Mouse (Mus musculus): ENCODE results near the gene Asap3. TPM values are rescaled to one million over a fixed set of nuclear protein-coding genes. Genes with fewer than 3 reads are reported as not detected.

Gene Asap3
- polyA plus RNA-seq, 1 experiment: 3.8 TPM

DNA sequence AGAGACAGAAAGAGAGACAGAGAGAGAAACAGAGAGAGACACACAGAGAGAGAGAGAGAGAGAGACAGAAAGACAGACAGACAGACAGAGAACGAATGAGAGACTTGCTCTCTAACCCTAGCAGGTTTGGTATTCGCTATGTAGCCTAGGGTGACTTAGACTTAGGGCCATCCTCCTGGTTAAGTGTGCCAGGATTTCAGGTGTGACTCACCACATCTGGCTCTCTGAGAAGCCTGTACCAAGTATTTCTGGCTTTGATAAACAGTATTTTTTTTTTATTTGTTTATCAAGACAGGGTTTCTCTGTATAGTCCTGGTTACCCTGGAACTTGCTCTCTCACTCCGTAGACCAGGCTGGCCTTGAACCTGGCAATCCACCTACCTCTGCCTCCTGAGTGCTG, 38.5 kb upstream of the Asap3 start:
- Histone ChIP-seq H3K36me3 (ENCODE audit: control insufficient read depth, insufficient read depth) (no peaks in the 10 kb centered on the region), H3K4me3 (ENCODE audit: insufficient read depth, poor library complexity, severe bottlenecking) (no peak overlapping the region), H3K79me2 (ENCODE audit: control insufficient read depth, insufficient read depth) (peaks cover 2% of the 10 kb centered on the region), H3K27me3 (ENCODE audit: control insufficient read depth, insufficient read depth, insufficient read length) (no peaks in the 10 kb centered on the region), H3ac (ENCODE audit: control insufficient read depth, insufficient read length, low read depth) (no peak overlapping the region), H3K79me3 (ENCODE audit: low read depth) (no peaks in the 10 kb centered on the region)
- TF ChIP-seq MYOD1 (IDR thresholded peaks at IDR 0.05; ENCODE audit: control insufficient read depth, insufficient read length, low read depth) (no peak), USF1 (IDR thresholded peaks at IDR 0.05; ENCODE audit: low read depth) (no peak), FOSL1 (IDR thresholded peaks at IDR 0.05; ENCODE audit: insufficient read depth, low read length, poor library complexity, severe bottlenecking) (no peak), MYOG (IDR thresholded peaks at IDR 0.05; ENCODE audit: control insufficient read depth, extremely low read depth, insufficient read length) (no peak), MAX (IDR thresholded peaks at IDR 0.05) (no peak), CTCF (IDR thresholded peaks at IDR 0.05; ENCODE audit: control insufficient read depth, insufficient read depth, insufficient read length) (no peak), CEBPB (IDR thresholded peaks at IDR 0.05; ENCODE audit: low read depth) (no peak)

GRCm38 (mm10) chr4:136170401-136170800, 35.8 kb upstream of the Asap3 start:
- Histone ChIP-seq H3K4me3 (ENCODE audit: insufficient read depth, poor library complexity, severe bottlenecking) (no peak overlapping the region), H3K79me2 (ENCODE audit: control insufficient read depth, insufficient read depth) (peaks cover 29% of the 10 kb centered on the region), H3K36me3 (ENCODE audit: control insufficient read depth, insufficient read depth) (peaks cover 4% of the 10 kb centered on the region), H3ac (ENCODE audit: control insufficient read depth, insufficient read length, low read depth) (no peak overlapping the region), H3K79me3 (ENCODE audit: low read depth) (peaks cover 19% of the 10 kb centered on the region), H3K27me3 (ENCODE audit: control insufficient read depth, insufficient read depth, insufficient read length) (no peaks in the 10 kb centered on the region)
- no peak for TF ChIP-seq CTCF (IDR thresholded peaks at IDR 0.05; ENCODE audit: control insufficient read depth, insufficient read depth, insufficient read length)
- TF ChIP-seq MAX (IDR thresholded peaks at IDR 0.05): no peak
- no peak for TF ChIP-seq MYOD1 (IDR thresholded peaks at IDR 0.05; ENCODE audit: control insufficient read depth, insufficient read length, low read depth)
- TF ChIP-seq FOSL1 (IDR thresholded peaks at IDR 0.05; ENCODE audit: insufficient read depth, low read length, poor library complexity, severe bottlenecking): no peak
- no peak for TF ChIP-seq USF1 (IDR thresholded peaks at IDR 0.05; ENCODE audit: low read depth)
- no peak for TF ChIP-seq CEBPB (IDR thresholded peaks at IDR 0.05; ENCODE audit: low read depth)
- TF ChIP-seq MYOG (IDR thresholded peaks at IDR 0.05; ENCODE audit: control insufficient read depth, extremely low read depth, insufficient read length): no peak

DNA sequence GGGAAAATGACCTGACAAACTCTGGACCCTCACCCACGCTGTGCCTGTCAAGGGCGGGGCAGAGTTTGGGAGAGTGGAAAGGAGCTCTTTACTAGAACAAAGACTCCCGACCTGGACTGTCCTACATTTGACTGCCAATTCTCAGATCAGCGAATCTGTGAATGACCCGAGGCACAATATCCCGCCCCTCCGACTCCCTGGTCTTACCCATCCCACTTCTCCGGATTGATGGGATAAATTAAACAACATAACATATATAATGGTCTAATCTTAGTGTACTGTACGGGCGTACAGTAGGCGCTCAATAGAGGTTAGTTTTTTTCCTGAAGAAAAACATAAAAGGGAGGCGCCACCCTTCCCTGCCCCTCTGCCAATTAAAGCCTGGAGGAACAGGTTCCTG, 34.7 kb upstream of the Asap3 start:
- Histone ChIP-seq H3K27me3 (ENCODE audit: control insufficient read depth, insufficient read depth, insufficient read length) (no peaks in the 10 kb centered on the region), H3ac (ENCODE audit: control insufficient read depth, insufficient read length, low read depth) (no peak overlapping the region), H3K79me3 (ENCODE audit: low read depth) (peaks cover 28% of the 10 kb centered on the region), H3K79me2 (ENCODE audit: control insufficient read depth, insufficient read depth) (peaks cover 39% of the 10 kb centered on the region), H3K4me3 (ENCODE audit: insufficient read depth, poor library complexity, severe bottlenecking) (no peak overlapping the region), H3K36me3 (ENCODE audit: control insufficient read depth, insufficient read depth) (peaks cover 12% of the 10 kb centered on the region)
- TF ChIP-seq USF1 (IDR thresholded peaks at IDR 0.05; ENCODE audit: low read depth) (no peak), FOSL1 (IDR thresholded peaks at IDR 0.05; ENCODE audit: insufficient read depth, low read length, poor library complexity, severe bottlenecking) (no peak), CEBPB (IDR thresholded peaks at IDR 0.05; ENCODE audit: low read depth) (no peak), MYOG (IDR thresholded peaks at IDR 0.05; ENCODE audit: control insufficient read depth, extremely low read depth, insufficient read length) (no peak), MYOD1 (IDR thresholded peaks at IDR 0.05; ENCODE audit: control insufficient read depth, insufficient read length, low read depth) (no peak), CTCF (IDR thresholded peaks at IDR 0.05; ENCODE audit: control insufficient read depth, insufficient read depth, insufficient read length) (no peak), MAX (IDR thresholded peaks at IDR 0.05) (no peak)

- H3K79me3 ChIP-seq (ENCODE audit: low read depth): peaks cover 28% of the 10 kb centered on the region
- H3K4me3 ChIP-seq (ENCODE audit: insufficient read depth, poor library complexity, severe bottlenecking): peak within 1 kb of the TSS; percentile 75
- H3ac ChIP-seq (ENCODE audit: control insufficient read depth, insufficient read length, low read depth): peak within 1 kb of the TSS; percentile 75
- peaks cover 12% of the 10 kb centered on the region for H3K36me3 ChIP-seq (ENCODE audit: control insufficient read depth, insufficient read depth)
- TF ChIP-seq MAX (IDR thresholded peaks at IDR 0.05) (no peak), CEBPB (IDR thresholded peaks at IDR 0.05; ENCODE audit: low read depth) (no peak)
- H3K79me2 ChIP-seq (ENCODE audit: control insufficient read depth, insufficient read depth): peaks cover 46% of the 10 kb centered on the region
- no peaks in the 10 kb centered on the region for H3K27me3 ChIP-seq (ENCODE audit: control insufficient read depth, insufficient read depth, insufficient read length)
These were observed 34.1 kb upstream of the Asap3 start, which contains the start of gene E2f2 for GRCm38 (mm10) chr4:136172011-136172541. E2f2 (plus strand) TSS chr4:136172394.

- peak overlapping the region; percentile 75 for H3ac ChIP-seq (ENCODE audit: control insufficient read depth, insufficient read length, low read depth)
- TF ChIP-seq MYOD1 (IDR thresholded peaks at IDR 0.05; ENCODE audit: control insufficient read depth, insufficient read length, low read depth): peak; percentile 29
- TF ChIP-seq USF1 (IDR thresholded peaks at IDR 0.05; ENCODE audit: low read depth): no peak
- no peaks in the 10 kb centered on the region for H3K27me3 ChIP-seq (ENCODE audit: control insufficient read depth, insufficient read depth, insufficient read length)
- H3K36me3 ChIP-seq (ENCODE audit: control insufficient read depth, insufficient read depth): peaks cover 12% of the 10 kb centered on the region
- peaks cover 47% of the 10 kb centered on the region for H3K79me2 ChIP-seq (ENCODE audit: control insufficient read depth, insufficient read depth)
- H3K4me3 ChIP-seq (ENCODE audit: insufficient read depth, poor library complexity, severe bottlenecking): peak overlapping the region; percentile 75
- peaks cover 28% of the 10 kb centered on the region for H3K79me3 ChIP-seq (ENCODE audit: low read depth)
These were observed 33.5 kb upstream of the Asap3 start for GRCm38 (mm10) chr4:136172542-136173209.

DNA sequence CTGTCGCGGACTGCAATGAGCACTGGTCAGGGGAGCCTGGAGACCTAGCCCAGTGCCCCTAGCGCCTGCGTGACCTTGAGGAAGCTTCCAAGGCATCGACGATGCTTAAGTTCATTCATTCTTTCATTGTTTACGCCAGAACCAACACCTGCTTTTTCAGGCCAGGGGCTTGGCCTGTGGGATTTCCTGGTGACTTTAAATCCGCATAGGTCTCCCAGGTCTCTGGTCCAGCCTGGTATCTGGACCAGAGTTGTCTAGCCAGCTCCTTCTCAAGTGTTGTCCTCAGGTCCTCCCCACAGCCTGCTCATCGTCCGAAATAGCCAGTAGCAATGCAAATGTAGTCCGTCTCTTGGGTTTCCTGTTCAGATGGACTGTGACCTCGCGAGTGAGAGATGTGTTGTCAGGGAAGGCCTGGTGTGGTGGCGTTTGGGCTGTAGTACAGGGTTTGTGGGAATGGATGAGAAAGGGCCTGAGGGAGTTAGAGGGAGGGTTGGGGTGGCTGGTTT, 32.9 kb upstream of the Asap3 start:
- peaks cover 47% of the 10 kb centered on the region for H3K79me2 ChIP-seq (ENCODE audit: control insufficient read depth, insufficient read depth)
- H3ac ChIP-seq (ENCODE audit: control insufficient read depth, insufficient read length, low read depth): peak overlapping the region; percentile 75
- H3K79me3 ChIP-seq (ENCODE audit: low read depth): peaks cover 28% of the 10 kb centered on the region
- peak overlapping the region; percentile 75 for H3K4me3 ChIP-seq (ENCODE audit: insufficient read depth, poor library complexity, severe bottlenecking)
- H3K27me3 ChIP-seq (ENCODE audit: control insufficient read depth, insufficient read depth, insufficient read length): no peaks in the 10 kb centered on the region
- peaks cover 12% of the 10 kb centered on the region for H3K36me3 ChIP-seq (ENCODE audit: control insufficient read depth, insufficient read depth)
- TF ChIP-seq MYOD1 (IDR thresholded peaks at IDR 0.05; ENCODE audit: control insufficient read depth, insufficient read length, low read depth): no peak
- no peak for TF ChIP-seq MAX (IDR thresholded peaks at IDR 0.05)
- no peak for TF ChIP-seq USF1 (IDR thresholded peaks at IDR 0.05; ENCODE audit: low read depth)
- no peak for TF ChIP-seq MYOG (IDR thresholded peaks at IDR 0.05; ENCODE audit: control insufficient read depth, extremely low read depth, insufficient read length)
- no peak for TF ChIP-seq CTCF (IDR thresholded peaks at IDR 0.05; ENCODE audit: control insufficient read depth, insufficient read depth, insufficient read length)
- TF ChIP-seq FOSL1 (IDR thresholded peaks at IDR 0.05; ENCODE audit: insufficient read depth, low read length, poor library complexity, severe bottlenecking): no peak
- TF ChIP-seq CEBPB (IDR thresholded peaks at IDR 0.05; ENCODE audit: low read depth): no peak

All from C2C12 (cell line).